Mouse (Mus musculus) megakaryocyte, embryonic 14.5 days (primary cell): ENCODE measurements around the gene Zfp580. TPM values are rescaled to one million over a fixed set of nuclear protein-coding genes. Genes with fewer than 3 reads are reported as not detected.
"Not testable (repeated sequence)": the region's sequence is repeated elsewhere in the genome, so short reads cannot be mapped to it uniquely, and the experiment has no call there.

Experiments
- H3K27me3 ChIP-seq: replicated peaks from 2 replicates; pipeline ENCODE3; 2012; ENCODE audit warnings: inconsistent platforms
- H3K36me3 ChIP-seq: replicated peaks from 2 replicates; pipeline ENCODE3; 2012; ENCODE audit warnings: low read length, inconsistent platforms, mixed read lengths
- H3K4me1 ChIP-seq: 2 replicates; pipeline ENCODE4 v1.6.1; 2012; ENCODE audit warnings: inconsistent platforms
- H3K4me3 ChIP-seq: replicated peaks from 2 replicates; pipeline ENCODE3; 2012; ENCODE audit warnings: moderate library complexity, mild to moderate bottlenecking, inconsistent platforms
- H3K9me3 ChIP-seq: 2 replicates; pipeline ENCODE4 v1.6.1; 2012; ENCODE audit warnings: inconsistent platforms
- FLI1 ChIP-seq: IDR thresholded peaks from 2 replicates; pipeline ENCODE4 v1.6.1; 2012; ENCODE audit warnings: low read length, inconsistent platforms, mixed read lengths
- GATA1 ChIP-seq: IDR thresholded peaks from 3 replicates; pipeline ENCODE4 v1.6.1; 2012; ENCODE audit warnings: mixed read lengths, low read length, inconsistent platforms, borderline replicate concordance
- polyA plus RNA-seq: library from polyadenylated mRNA; stranded (reverse); fragments of >175 nt; gene quantifications from 2 replicates; pipeline ENCODE4 v1.2.3, GENCODE M21; 2012; ENCODE audit warnings: low replicate concordance; ENCODE audit not compliant: insufficient read depth

Zfp580 gene
- polyA plus RNA-seq, 1 experiment, result 58.5 TPM

DNA sequence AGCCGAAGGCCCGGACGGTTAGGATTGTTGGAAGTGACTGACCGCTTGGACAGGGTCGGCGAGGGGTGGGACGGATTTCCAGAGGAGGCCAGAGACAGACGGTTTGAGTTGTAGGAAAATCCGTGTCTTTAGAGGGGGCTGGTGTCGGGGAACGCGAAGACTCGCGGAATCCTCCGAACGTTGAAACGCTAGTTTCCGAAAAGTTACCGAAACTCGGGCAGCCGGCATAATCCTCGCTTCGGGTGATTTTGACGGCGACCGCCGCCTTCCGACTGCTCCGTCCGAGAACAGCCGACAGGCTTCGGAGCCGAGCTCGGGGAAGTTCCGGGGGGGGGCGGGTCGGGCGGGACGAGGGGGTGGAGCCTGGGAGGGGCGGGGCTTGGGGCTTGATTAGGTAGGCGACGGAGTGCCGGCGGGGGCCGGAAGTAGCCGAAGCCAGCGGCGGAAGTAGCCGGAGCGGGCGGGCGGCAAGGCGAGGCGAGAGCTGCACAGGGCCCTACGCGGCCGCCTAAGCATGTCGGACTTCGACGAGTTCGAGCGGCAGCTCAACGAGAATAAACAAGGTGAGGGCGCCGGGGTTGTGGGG, 10.5 kb downstream of the Zfp580 start, which contains the start of gene U2af2:
Gene U2af2, plus strand, starts transcription at position 370 of the 586 bp plus-strand sequence.
- Histone ChIP-seq H3K27me3 (peaks cover 12% of the 10 kb centered on the region), H3K4me1 (peaks cover 71% of the 10 kb centered on the region), H3K9me3 (0 out of 2 replicates have a peak, but pooled peaks cover 2% of the 10 kb centered on the region), H3K36me3 (peaks cover 23% of the 10 kb centered on the region), H3K4me3 (peak within 1 kb of the TSS; percentile 95)
- no peak for TF ChIP-seq GATA1
- no peak; the same call in 1 of the 2 replicates for TF ChIP-seq FLI1

- H3K27me3 ChIP-seq, result peaks cover 6% of the 10 kb centered on the region
- TF ChIP-seq GATA1, result no peak
- no peak for TF ChIP-seq FLI1
- peaks cover 71% of the 10 kb centered on the region for H3K4me1 ChIP-seq
- H3K4me3 ChIP-seq, result peak overlapping the region; percentile 95
- no peaks in the 10 kb centered on the region for H3K9me3 ChIP-seq
- peaks cover 29% of the 10 kb centered on the region for H3K36me3 ChIP-seq
Measured at GRCm38 (mm10) chr7:5062360-5063001, 11.1 kb downstream of the Zfp580 start.

- H3K4me3 ChIP-seq, result no peak overlapping the region
- H3K36me3 ChIP-seq, result peaks cover 53% of the 10 kb centered on the region
Measured at GRCm38 (mm10) chr7:5064886-5065285, 13.5 kb downstream of the Zfp580 start.

GRCm38 (mm10) chr7:5073586-5073985, 22.2 kb downstream of the Zfp580 start:
- H3K27me3 ChIP-seq, result no peaks in the 10 kb centered on the region
- TF ChIP-seq GATA1 (no peak), FLI1 (no peak)
- H3K9me3 ChIP-seq, result no peaks in the 10 kb centered on the region
- peaks cover 98% of the 10 kb centered on the region for H3K36me3 ChIP-seq
- H3K4me3 ChIP-seq, result no peak overlapping the region
- H3K4me1 ChIP-seq, result peaks cover 69% of the 10 kb centered on the region

More at GRCm38 (mm10) chr7:5064886-5065285, 13.5 kb downstream of the Zfp580 start:
- TF ChIP-seq FLI1, result no peak
- no peak for TF ChIP-seq GATA1
- Histone ChIP-seq H3K4me1 (peaks cover 65% of the 10 kb centered on the region), H3K9me3 (no peaks in the 10 kb centered on the region), H3K27me3 (no peaks in the 10 kb centered on the region)

DNA sequence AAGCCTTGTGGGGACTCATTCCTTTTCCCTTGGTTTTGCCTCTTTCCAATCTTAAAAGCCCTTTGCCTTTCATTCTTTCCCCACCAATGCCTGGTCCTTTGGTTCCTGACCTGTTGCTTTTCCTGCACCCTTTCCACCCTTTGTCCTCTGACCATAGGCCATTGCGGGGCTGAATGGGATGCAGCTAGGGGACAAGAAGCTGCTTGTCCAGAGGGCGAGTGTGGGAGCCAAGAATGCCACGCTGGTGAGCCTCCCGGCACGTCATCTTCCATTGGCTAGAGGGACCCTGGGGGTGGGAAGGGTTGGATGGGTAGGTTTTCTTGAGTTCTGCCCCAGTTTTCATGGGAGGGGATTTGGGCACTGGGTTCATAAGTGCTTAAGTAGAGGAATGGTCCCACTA, 23.6 kb downstream of the Zfp580 start:
- TF ChIP-seq GATA1, result no peak
- TF ChIP-seq FLI1, result no peak
- peaks cover 67% of the 10 kb centered on the region for H3K4me1 ChIP-seq
- H3K36me3 ChIP-seq, result peaks cover 91% of the 10 kb centered on the region
- H3K27me3 ChIP-seq, result no peaks in the 10 kb centered on the region
- no peak overlapping the region for H3K4me3 ChIP-seq
- no peaks in the 10 kb centered on the region for H3K9me3 ChIP-seq

DNA sequence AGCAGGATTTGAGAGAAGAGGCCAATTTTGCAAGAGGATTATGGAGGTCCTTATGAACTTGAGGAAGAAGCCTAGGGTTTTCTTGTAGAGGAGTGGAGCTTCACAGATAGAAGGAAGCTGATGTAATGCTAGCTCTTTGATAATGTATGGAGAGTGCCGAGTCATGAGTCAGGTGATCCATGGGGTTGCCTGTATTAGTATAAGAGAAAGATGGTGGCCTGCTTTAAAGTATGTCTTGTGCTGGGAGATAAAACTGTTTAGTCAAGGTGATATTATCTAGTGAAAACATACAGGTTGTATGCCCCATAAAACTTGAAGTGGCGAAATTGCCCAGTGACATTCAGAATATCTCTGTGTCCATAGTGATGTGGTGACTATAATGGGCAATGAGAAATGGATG, 25.6 kb downstream of the Zfp580 start:
- Histone ChIP-seq H3K4me3 (no peak overlapping the region), H3K27me3 (no peaks in the 10 kb centered on the region), H3K4me1 (peaks cover 60% of the 10 kb centered on the region), H3K36me3 (peaks cover 73% of the 10 kb centered on the region), H3K9me3 (no peaks in the 10 kb centered on the region)
- TF ChIP-seq GATA1, result no peak
- no peak for TF ChIP-seq FLI1

DNA sequence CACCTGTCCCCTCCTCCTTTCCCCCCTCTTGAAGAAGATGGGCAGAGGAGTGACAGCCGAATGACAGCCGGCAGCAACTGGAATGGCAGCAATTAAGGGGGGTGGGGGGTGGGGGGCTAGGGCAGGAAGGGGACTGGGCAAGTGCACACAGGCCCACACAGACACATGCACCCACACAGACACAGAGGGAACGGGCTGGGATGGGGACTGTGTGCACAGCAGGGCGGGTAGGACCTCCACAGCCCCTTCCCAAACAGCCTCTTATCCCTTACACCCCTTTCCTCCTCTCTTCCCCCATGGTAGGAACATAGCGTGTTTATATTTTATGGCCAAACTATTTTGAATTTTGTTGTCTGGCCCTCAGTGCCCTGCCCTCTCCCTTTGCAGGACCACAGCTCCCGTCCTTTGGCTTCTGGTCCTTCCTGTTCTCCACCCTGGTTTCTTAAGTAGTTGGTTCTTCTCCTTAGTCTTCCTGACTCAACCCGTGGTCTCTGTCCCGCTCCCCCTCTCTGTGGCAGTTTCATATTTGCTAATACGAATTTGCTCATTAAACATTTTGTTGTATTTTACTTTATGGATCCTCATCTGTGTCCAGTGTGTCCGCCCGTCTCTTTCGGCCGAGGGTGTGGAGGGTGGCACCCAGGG, 28.1 kb downstream of the Zfp580 start:
- not testable (repeated sequence) for H3K27me3 ChIP-seq, H3K9me3 ChIP-seq
- peaks cover 61% of the 10 kb centered on the region for H3K4me1 ChIP-seq
- peak overlapping the region; percentile 98 for H3K4me3 ChIP-seq
- H3K36me3 ChIP-seq, result peaks cover 70% of the 10 kb centered on the region

DNA sequence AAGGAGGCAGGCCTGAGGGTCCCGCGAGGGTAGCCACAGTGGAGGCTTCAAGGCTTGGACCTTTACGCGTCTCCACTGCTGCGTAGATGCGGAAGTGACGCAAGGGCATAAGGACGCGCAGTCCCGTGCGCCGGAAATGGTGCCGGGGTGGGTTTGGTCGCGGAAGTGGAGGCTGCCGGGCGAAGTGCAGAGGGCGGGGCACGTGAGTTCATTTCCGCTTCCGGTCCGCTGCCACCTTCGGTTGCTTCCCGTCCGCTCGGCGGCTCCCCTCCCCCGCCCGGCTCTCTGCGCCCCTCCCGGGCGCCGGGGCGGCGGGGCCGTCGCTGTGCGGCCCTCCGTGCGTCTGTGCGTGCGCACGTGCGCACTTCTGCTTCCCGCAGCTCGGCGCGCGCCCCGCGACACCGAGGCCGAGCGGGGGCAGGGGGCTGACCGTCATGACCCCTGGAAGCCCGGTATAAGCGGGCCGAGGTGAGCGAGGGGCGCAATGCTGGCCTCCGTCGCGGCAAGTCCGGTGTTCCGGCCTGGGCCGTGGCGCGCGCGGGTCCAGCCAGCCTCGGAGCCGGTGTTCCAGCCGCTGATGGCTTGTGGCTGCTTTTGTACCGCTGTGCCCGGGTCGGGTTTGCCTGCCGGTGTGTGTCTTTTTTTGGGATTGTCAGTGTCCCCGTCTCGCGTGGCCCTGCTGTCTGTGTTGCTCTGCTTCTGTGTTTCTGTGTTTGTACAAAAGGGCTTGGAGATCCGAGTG, 28.8 kb downstream of the Zfp580 start, which contains the start of gene Epn1:
Gene Epn1, plus strand, starts transcription at position 226 of the 742 bp plus-strand sequence.
- Histone ChIP-seq H3K4me1 (peaks cover 64% of the 10 kb centered on the region), H3K9me3 (no peaks in the 10 kb centered on the region), H3K4me3 (peak within 1 kb of the TSS; percentile 98), H3K27me3 (no peaks in the 10 kb centered on the region), H3K36me3 (peaks cover 70% of the 10 kb centered on the region)
- no peak for TF ChIP-seq GATA1
- peak; percentile 98 for TF ChIP-seq FLI1

DNA sequence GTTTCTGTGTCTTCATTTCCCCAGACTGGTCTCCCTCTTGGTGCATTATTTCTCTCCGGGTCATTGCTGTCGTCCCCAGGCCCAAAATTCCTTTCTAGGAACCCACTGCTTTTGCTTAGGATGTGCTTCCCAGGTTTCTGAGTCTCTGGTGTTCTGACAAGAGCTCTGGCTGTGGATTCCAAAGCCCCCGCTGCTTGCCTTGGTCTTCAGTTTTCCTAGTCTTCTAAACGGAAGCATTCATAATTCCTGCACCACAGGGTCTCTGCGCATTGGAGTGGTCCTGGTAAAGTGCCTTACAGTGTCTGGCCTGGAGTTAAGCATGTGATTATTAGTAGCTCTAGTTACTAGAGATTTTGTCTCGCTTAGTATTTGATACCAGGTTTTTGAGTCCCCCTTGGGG, 29.5 kb downstream of the Zfp580 start:
- Histone ChIP-seq H3K9me3 (no peaks in the 10 kb centered on the region), H3K4me3 (peak overlapping the region; percentile 98), H3K36me3 (peaks cover 70% of the 10 kb centered on the region), H3K4me1 (peaks cover 65% of the 10 kb centered on the region), H3K27me3 (no peaks in the 10 kb centered on the region)
- TF ChIP-seq FLI1, result no peak
- no peak for TF ChIP-seq GATA1

GRCm38 (mm10) chr7:5081241-5081640, 29.9 kb downstream of the Zfp580 start:
- peaks cover 67% of the 10 kb centered on the region for H3K4me1 ChIP-seq
- peaks cover 71% of the 10 kb centered on the region for H3K36me3 ChIP-seq
- TF ChIP-seq GATA1 (no peak), FLI1 (no peak)
- H3K27me3 ChIP-seq, result no peaks in the 10 kb centered on the region
- H3K4me3 ChIP-seq, result peak overlapping the region; percentile 98
- no peaks in the 10 kb centered on the region for H3K9me3 ChIP-seq
